Mouse (Mus musculus) cerebellum, adult (tissue): ENCODE data around the gene Rasa3.
A peak's percentile ranks its signal among the peaks of the same experiment; 100 is the strongest.

Experiments
- ATAC-seq: cut with Nextera tagmentation; 2 replicates; pipeline ENCODE4 v1.9.2; 2017; ENCODE audit warnings: mild to moderate bottlenecking, moderate library complexity, mixed read lengths; ENCODE audit not compliant: insufficient number of reproducible peaks, low FRiP score, low TSS enrichment

The Rasa3 gene

DNA sequence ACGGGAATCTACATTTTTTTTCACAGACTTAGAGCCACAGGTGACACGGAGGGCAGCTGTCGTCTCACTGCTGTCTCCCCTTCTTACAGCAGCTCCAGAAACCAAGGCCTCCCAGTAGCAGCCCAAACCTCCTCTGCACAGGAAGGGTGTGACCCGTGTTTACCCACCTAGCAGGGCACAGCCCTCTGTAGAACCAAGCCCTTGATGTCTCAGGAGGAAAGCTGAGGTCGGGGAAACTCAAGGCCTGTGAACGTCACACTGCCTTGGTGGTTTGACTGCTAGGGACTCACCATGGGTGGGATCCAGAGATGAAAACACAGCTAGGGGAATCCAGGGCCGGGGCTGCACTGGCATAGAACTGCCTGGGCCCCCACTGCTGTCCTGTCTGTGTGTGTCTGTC is 9.0 kb upstream of the Rasa3 start:
- no peak for ATAC-seq

DNA sequence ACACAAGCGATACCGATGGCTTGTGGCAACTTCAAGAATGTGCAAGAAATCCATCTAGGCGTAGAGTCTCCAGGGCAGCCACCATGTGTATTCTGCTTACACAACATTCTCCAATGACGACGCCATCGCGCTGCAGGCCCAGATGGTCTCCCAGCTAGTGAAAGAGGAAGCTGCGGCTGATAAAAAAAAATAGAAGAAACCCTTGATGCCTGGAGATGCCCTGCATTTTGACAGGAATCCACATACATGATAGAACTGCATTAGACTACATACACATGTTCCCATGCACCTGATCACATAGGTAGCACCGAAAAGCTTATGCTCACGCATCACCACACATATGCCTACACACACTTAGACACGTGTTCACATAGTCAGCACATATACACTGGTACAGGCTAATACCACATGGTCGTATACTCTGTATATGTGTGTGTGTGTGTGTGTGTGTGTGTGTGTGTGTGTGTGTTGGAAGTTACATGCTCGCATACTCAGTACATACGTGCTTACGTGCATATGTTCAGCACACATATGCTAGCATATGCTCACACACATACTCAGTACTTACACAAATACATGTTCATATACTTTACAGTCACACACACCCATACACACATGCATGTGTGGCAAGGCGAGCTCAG is 8.4 kb upstream of the Rasa3 start:
- peak; percentile 57; the same call in 1 of the 2 replicates for ATAC-seq

DNA sequence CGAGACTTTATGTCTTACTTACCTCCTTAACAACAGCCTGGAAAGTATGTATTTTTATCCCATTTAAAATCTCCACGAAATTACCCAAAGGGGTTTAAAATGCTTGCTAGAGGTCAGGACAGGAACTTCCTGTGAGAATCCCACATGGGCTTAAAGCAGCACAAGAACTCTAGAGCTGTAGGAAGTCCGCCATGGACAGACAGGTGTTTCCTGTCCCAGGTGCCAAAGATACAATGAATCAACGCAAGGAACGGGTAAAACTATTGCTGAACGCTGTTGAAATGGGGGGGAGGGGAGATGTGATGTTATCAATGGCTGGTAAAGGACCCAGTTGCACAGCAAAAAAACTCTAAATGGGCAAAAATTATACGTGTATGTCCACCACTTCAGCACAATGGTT is 6.7 kb upstream of the Rasa3 start:
- ATAC-seq = no peak

DNA sequence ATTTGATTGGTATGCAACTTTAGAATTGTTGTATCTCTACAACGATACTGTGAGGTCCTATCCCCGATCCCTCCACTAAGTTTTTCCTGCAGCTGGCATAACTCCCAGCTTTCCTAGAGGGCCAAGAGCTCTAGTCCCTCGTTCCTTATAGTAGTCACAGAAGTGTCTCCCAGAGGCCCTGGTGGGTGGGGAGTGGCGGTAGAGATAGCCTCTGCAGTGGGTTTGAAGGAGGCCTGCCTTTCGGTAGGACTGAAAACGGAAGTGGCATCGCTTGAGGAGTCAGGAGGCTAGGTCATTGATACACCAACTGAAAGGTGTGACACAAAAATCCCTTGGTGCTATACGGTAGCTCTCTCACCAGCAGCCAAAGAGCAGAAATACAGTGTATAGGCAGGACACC is 779 bp upstream of the Rasa3 start:
- ATAC-seq = no peak

DNA sequence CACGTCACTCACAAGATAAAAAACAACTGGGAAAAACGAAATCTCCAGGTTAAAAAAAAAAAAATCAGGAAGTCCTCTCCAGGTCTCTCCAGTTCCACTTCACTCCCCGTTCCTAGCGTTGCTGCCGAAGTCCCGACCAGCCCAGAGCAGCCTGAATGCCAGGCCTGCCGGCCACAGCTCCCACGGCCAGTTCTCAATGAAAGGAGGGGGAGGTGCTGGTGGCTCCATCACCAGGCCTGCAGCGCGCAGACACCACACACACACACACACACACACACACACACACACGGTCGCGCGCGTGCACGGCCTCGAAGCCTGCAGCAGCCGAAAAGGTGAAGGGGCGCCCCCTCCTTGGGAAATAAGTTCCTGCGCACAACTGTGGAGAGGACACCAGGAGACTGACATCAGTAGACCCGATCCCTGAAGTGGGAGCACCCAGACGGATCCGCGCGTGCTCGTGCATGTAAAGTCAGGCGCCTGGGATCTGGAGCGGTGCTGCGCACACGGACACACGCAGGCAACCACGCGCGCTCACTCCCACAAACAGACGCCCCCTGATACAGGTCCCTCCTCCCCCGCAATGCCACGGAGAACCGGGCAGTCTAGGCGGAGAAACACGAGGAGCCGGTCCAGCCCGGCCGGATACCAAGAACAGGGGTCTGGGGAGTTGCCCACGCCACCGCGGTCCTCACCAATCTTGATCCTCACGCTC is 546 bp downstream of the Rasa3 start:
- ATAC-seq = peak; percentile 42

DNA sequence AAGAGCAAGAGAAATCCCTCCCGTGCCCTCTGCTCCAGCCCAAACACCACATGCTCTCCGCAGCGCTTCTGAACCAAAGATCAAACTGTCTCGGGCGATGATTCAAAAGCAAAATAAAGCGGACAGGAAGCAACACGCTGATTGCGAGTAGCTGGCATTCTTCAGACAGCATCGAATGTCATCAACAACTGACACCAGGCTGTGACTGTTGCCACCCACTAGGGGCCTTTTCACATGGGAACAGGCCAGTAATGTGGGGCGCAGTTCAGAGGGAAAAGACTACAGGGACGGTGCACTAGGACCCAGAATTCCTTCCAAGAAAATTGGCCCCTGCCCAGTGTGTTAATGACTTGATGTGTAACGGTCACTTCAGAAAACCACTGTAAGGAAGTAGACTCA is 1.1 kb downstream of the Rasa3 start:
- peak; percentile 27; the same call in 1 of the 2 replicates for ATAC-seq

DNA sequence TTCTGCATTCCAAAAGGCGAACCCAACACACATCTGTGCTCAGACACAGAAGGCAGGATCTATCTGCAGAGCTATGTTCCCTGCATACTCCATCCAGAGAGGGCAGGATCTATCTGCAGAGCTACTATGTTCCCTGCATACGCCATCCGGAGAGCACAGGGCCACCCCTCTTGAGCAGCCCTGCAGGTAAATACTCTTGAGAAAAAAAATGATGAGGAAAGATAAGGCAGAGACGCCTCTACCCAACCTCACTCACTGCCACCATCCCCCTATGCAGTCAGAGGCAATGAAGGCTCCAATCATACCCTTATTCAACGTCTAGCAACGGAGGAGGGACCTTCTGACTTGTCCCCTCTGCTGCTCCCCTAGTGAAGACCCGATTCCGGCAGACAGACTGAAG is 1.9 kb downstream of the Rasa3 start:
- no peak for ATAC-seq

DNA sequence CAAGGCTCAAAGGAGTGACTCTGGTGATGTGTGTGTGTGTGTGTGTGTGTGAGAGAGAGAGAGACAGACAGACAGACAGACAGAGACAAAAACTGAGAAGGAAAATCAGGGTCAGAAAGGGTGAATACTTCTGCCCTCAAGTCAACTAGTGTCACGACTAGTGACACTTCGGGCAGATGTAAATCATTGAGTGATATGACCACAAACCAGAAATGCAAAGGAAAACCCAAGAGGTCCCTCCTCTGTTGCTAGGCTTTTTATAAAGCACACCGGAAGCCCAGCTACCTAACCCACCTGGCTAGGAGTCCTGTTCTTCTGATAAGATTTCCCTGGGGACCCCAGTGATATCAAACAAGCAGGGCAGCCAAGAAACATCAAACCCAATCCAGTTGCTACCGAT is 2.3 kb downstream of the Rasa3 start:
- ATAC-seq = no peak

DNA sequence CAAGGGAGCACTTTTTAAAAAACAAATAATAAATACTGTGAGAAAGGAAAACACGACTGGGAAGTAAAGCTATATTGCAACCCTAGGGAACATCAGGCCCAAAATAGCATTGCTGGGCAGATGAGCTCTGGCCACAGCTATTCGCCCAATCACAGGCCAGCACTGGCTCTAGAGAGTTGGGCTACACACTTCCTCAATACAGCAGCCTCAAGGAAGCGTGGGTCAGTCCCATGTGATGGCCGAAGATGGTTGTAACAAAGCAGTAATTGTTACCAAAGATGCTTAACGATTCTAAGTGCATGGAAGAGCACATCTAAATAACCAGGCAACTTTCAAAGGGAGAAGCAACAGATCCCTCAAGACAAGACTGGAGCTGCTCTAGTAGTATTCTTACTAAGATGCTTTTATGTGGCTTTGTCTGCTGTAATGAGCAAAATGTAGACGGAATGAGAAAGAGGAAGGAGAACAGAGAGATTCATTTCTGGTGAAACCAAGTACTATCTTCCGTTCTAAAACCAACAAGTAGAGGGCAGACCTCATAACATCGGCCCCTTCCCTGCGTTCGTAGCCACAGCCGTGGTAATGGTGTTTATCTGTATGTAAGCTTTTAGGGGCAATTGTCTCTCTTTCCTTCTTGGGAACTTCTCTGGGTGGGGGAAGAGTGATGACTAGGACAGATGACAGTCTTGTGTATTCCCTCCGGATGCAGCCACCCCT is 3.0 kb downstream of the Rasa3 start:
- ATAC-seq = no peak

DNA sequence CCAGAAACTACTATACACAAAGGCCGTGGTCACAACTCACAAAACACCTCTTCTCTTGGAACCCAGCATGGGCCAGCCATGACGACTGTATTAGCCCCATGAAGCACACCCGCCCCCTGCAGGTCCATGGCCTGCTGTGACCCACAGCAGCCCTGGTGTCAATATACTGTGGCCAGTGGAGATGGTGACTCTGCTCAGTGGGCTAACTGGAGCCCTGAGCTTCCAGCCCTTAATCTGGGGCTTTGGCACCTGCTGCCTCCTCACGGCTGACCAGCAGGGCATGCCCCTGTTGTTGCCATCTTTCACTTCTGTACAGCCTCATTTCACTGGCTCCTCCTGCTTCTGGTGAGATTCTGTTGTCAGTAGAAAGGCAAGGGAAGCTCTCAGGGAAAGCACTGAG is 4.2 kb downstream of the Rasa3 start:
- no peak for ATAC-seq

DNA sequence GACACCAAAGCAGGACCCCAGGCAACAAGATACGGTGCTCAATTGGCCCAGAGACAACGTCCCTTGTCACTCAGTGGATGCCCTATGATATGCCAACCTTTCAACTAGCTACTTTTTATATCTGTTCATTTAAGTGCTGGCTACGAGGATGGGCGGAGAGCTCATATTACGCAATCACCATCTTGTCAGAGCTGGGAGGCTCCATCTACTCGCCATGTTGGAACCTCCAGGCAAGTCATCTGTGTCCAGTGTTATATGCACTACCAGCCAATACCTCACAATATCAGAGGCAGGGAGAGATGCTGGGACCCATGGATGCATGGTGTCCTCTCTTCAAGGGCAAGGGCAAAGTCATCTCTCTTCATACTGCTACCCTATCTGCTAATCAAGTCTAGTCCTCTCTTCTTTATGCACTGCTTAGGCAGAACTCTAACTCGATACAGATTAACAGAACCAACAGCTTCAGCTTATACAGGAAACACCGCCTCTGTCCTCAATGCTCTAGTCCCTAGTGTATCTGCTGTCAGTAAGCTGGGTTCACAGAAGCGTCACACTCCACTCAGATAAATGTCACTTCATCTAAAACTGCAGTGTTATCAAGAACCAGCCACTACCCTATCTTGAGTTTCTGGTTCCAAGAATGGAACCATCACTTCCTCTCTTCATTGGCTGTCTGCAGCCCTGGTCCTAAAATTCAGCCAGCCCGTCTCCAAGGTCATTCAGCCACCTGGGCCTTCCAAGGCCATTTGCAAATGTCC is 6.0 kb downstream of the Rasa3 start:
- no peak for ATAC-seq

DNA sequence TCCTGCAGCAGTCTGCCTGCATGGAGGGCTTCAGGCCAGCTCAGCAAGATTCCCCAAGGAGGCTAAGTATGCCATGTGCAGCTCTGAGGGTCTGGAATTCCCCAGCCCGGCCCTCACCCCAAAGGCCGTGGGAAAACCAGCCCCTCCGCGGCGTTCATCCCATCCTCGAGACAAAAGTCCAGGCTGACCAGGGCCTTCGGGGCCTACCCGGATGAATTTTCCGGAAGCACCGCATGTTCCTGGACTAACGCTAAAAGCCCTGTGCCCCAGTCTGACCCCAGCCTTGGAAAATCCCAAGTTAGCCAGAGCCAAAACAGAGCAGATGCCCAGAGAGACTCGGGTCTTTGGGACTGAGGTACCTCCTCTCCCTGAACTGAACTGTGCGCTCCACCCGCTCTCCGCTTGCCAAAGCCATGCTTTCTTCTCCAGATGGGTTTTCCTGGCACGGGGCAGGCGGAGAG is 7.4 kb downstream of the Rasa3 start:
- no peak for ATAC-seq

DNA sequence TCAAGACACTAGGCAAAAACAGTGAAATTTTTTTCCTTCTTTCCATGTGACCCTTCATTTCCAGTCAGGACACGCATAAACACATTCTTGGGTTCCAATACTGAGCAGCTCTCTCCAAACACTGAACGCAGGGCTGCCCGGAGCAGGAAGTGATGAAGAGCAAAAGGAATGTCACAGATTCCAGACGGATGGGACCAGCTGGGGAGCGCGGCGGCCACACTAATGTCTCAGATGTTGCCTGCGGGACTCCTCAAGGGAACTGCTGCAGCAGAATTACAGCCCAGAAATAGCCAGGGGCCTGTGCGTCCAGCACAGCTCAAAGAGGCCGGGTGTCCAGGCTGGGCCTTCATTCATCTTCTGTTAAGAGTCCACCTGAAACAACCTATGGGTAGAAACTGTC is 9.0 kb downstream of the Rasa3 start:
- no peak for ATAC-seq

DNA sequence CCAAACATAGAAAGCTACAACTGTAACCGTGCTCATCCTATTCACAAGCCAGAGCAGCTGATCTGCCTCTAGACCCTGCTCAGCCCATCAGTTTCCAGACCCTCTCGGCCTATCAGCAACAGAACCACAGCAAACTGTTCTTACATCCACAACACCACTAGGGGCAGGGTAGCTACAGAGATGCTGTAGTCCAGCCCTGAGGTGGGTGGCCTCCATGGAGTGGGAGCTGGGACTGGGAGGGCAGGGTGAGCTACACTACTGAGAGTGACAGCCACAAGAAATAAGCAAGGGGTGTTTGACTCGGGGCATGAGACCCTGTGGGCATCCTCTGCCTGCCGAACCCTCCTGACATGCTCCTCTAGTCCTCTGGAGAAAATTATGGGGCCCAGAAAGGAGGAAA is 9.5 kb downstream of the Rasa3 start:
- no peak for ATAC-seq

DNA sequence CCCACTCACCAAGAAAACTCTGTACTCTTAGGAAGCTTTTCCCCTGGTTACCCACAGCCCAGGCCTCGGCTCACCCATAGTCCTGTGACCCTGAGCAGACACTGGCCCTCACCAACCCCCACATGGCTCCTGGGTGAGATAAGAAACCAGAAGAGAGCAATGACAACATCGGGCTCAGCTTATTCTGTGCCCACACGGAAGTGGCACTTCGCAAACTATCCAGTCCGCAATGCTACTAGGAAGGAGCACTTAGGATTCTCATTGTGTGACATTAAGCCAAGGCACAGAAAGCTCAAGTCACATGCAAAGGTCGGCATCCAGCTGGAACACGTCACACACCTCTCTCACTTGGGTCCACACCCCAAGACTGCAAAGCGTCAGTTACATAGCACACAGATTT is 11.5 kb downstream of the Rasa3 start:
- ATAC-seq = no peak

DNA sequence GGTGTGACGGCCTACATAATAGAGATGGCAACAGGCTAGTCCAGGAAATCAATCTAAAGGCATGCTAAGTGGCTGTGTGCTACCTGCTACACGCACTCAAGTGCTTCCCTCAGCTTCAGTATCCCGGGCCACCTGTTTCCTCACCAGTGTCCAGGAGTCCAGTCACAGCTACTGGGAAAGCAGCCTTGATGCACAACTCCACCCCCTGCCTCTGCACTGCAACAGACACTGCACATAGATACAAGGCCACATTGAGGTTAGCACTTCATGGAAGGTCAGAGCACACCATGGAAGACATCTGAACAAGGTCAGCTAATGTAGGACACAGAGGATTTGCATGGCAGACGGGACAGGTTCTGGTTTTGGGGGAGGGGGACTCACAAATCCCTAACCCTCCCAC is 11.9 kb downstream of the Rasa3 start:
- no peak for ATAC-seq

DNA sequence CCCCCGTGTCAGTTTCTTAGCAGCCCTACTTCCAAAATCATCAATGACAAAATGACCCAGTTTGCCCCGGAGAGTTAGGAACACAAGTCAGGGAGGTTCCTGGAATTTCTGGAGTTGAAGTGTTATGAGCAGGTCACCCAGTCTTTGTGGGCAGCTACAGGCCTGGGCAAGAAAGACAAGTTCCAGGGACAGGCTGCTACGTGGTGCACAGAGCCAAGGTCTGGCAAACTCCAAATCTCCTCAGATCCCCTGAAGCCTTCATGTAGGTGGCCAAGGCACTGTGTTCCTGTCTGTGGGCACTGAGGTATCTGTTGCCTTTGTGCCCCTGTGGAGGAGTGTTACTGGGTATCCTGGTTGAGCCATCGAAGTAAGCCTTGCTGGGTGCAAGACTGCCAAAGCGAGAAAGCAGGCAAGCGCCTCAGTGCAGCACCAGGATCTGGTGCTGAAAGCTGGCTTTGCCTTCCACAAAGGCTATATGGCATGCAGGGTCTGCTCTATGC is 12.6 kb downstream of the Rasa3 start:
- no peak for ATAC-seq

DNA sequence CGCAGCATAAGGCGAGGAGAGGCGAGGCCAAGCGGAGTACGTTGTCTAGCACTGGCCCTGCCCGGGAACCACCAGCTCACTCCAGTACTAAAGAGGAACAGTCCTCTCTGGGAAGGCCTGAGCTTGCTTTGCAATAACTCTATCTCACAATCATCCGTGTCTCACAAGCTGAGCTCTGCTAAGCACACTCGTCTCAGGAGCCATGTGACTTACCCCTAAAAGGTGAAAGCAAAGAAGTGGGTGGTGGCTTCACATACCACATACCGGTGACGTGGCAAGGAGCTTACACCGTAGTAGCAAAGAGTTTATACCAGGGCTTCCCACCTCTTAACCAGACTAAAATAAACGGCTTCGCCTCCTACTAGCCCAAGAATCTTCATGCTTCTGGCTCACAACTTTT is 17.1 kb downstream of the Rasa3 start:
- no peak for ATAC-seq

DNA sequence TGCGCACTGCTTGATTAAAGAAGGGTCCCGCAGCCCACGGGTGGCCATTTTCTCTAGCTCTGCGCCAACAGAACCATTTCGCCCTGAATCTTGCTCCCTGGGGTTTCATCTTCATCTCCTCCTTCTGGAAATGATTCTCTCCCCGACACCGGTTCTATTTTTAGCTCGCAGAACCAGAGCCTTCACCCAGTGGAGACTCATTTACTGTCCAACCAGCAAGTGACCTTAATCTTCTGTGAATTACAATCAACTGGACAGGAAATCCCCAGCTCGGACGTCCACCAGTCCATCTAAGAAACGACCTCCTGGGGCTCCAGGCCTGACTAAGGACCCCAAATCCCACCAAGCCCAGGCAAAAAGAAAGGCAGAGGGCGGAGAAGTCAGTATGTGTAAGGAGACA is 19.9 kb downstream of the Rasa3 start:
- ATAC-seq = no peak

DNA sequence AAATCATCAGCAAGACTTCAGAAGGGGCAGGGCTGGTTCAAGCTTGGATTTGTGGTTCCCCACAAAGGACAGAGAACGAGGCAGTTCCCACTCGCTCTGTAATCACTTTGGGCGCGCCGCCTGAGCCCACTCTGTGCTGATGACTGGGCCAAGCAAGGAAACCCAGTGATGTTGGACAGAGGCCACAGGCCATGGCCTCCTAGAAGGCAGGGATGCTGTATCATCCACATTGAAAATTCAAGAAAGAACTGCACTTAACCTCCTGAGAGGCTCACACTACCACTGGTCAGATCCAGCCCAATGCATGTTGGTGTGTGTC is 22.4 kb downstream of the Rasa3 start:
- no peak for ATAC-seq
